Mouse (Mus musculus) adrenal gland, postnatal 25 days (tissue): ENCODE measurements at regions not wholly inside any gene's neighbourhood (a gene's known extent, or its start where the extent isn't known, plus 50 kb on each side); places are given as distances from the start of the nearest gene placed in this dataset.

Experiments
- DNase-seq: peaks from one replicate; pipeline ENCODE4 v3.0.0; 2021; ENCODE audit warnings: mixed read lengths

GRCm38 (mm10) chr11:8224366-8224765, 440.0 kb downstream of the Tns3 start:
- DNase-seq: no peak

GRCm38 (mm10) chr11:8220618-8221017, 443.7 kb downstream of the Tns3 start:
- no peak for DNase-seq

- DNase-seq: no peak
These were observed 444.4 kb downstream of the Tns3 start for GRCm38 (mm10) chr11:8219911-8220310.

GRCm38 (mm10) chr11:8215634-8216033, 448.7 kb downstream of the Tns3 start:
- DNase-seq: peak; percentile 2

- no peak for DNase-seq
These were observed 449.9 kb downstream of the Tns3 start for GRCm38 (mm10) chr11:8214305-8214903.

- DNase-seq: no peak
These were observed 451.2 kb downstream of the Tns3 start for GRCm38 (mm10) chr11:8213130-8213529.

- no peak for DNase-seq
These were observed 451.6 kb downstream of the Tns3 start for GRCm38 (mm10) chr11:8212714-8213113.

- no peak for DNase-seq
These were observed 455.3 kb downstream of the Tns3 start for GRCm38 (mm10) chr11:8209041-8209440.

- DNase-seq: no peak
These were observed 465.0 kb downstream of the Tns3 start for GRCm38 (mm10) chr11:8199293-8199692.
